Mouse (Mus musculus): ENCODE results near the gene Ppp6r3.

DNA sequence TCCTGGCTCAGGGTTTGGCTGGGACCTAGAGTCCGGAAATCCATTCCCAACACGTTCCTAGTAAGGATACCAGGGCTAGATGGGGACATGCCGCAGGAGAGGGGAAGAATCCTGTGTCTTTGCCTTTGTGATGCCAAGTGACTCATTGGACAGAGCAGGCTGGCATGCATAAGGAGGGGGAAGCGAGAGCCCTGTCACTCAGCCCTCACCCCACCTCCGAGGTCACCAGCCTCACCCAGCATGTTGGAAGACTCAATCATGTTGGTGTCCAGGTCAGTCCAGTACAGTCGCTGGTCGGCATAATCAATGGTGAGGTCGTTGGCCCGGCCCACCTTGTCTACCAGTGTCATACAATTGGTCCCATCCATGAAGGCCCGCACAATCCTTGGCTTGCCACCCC is 38.4 kb upstream of the Ppp6r3 start:
- TF ChIP-seq CTCF (IDR thresholded peaks at IDR 0.05; ENCODE audit: low read depth, low read length) (no peak), GATA1 (IDR thresholded peaks at IDR 0.05; ENCODE audit: borderline replicate concordance, low read length) (no peak), TAL1 (conservative IDR thresholded peaks at IDR 0.05; ENCODE audit: low read depth, low read length) (no peak), GATA2 (IDR thresholded peaks at IDR 0.05; ENCODE audit: borderline replicate concordance, low read depth, low read length) (no peak)

Data from G1E (cell line).